Mouse (Mus musculus) heart, embryonic 14.5 days (tissue): ENCODE measurements around the gene Pip4k2c. TPM values are rescaled to one million over a fixed set of nuclear protein-coding genes. Genes with fewer than 3 reads are reported as not detected.
A peak's percentile ranks its signal among the peaks of the same experiment; 100 is the strongest.
"Not testable (repeated sequence)": the region's sequence is repeated elsewhere in the genome, so short reads cannot be mapped to it uniquely, and the experiment has no call there.

Source experiments
- ATAC-seq: fragments of 200-750 bp; cut with Nextera tagmentation; 2 replicates; pipeline ENCODE4 v1.8.0; 2017; ENCODE audit warnings: low read depth, moderate TSS enrichment; ENCODE audit not compliant: insufficient number of reproducible peaks, insufficient read depth, low FRiP score
- H3K27ac ChIP-seq, 2 experiments: fragments of 200-500 bp in 1 of 2; fragments of 300-500 bp in 1 of 2; sonication (generic) in 1 of 2; replicated peaks in 1 of 2; 2 replicates each; pipeline ENCODE4 v1.5.1; 2012 to 2014; ENCODE audit warnings: low read depth in 2 of 2, low read length in 2 of 2, control low read depth in 1 of 2, mild to moderate bottlenecking in 1 of 2, mixed read lengths in 1 of 2; ENCODE audit not compliant: control insufficient read depth in 1 of 2, insufficient read depth in 1 of 2
- H3K27me3 ChIP-seq: fragments of 300-500 bp; sonication (generic); 2 replicates; pipeline ENCODE4 v1.6.1; 2014; ENCODE audit warnings: mild to moderate bottlenecking, low read length, control low read depth; ENCODE audit not compliant: control insufficient read depth, insufficient read depth
- H3K36me3 ChIP-seq: fragments of 300-500 bp; sonication (generic); 2 replicates; pipeline ENCODE4 v1.6.1; 2014; ENCODE audit warnings: mild to moderate bottlenecking, control low read depth, low read length, mixed read lengths; ENCODE audit not compliant: control insufficient read depth, insufficient read depth
- H3K4me1 ChIP-seq, 2 experiments: fragments of 200-500 bp in 1 of 2; fragments of 300-500 bp in 1 of 2; sonication (generic) in 1 of 2; 2 replicates each; pipeline ENCODE4 v1.6.1; 2012 to 2014; ENCODE audit warnings: low read length in 2 of 2, control low read depth in 1 of 2, mixed read lengths in 1 of 2; ENCODE audit not compliant: control insufficient read depth in 2 of 2, insufficient read depth in 2 of 2
- H3K4me2 ChIP-seq: fragments of 300-500 bp; sonication (generic); 2 replicates; pipeline ENCODE4 v1.6.1; 2014; ENCODE audit warnings: mild to moderate bottlenecking, low read length
- H3K4me3 ChIP-seq, 2 experiments: fragments of 200-500 bp in 1 of 2; fragments of 300-500 bp in 1 of 2; sonication (generic) in 1 of 2; 2 replicates each; pipeline ENCODE4 v1.5.1; 2012 to 2014; ENCODE audit warnings: low read length in 2 of 2, mild to moderate bottlenecking in 2 of 2, control low read depth in 1 of 2, low read depth in 1 of 2, moderate library complexity in 1 of 2; ENCODE audit not compliant: control insufficient read depth in 1 of 2, insufficient read depth in 1 of 2
- H3K9ac ChIP-seq: fragments of 300-500 bp; sonication (generic); 2 replicates; pipeline ENCODE4 v1.6.1; 2014; ENCODE audit warnings: mild to moderate bottlenecking, low read length
- H3K9me3 ChIP-seq: fragments of 300-500 bp; sonication (generic); 2 replicates; pipeline ENCODE4 v1.6.1; 2016; ENCODE audit warnings: low read length, control low read depth; ENCODE audit not compliant: control insufficient read depth
- WGBS: fragments of 180-500 bp; shearing (Covaris S2); extraction: QIAGEN DNeasy Blood & Tissue Kit; methylation state at CpG from one replicate; pipeline ENCODE4 v1.1.7; 2014; 5-methylcytosine and 5-hydroxymethylcytosine counted together
- polyA plus RNA-seq: library from polyadenylated mRNA; unstranded; fragments of >200 nt; fragmentation: Nextera tagmentation; extraction: Ambion mirVana; gene quantifications from 2 replicates; pipeline ENCODE4 v1.2.1, GENCODE M21; 2014

Pip4k2c gene
- polyA plus RNA-seq, 1 experiment from 2014 or later = 22.8 TPM

DNA sequence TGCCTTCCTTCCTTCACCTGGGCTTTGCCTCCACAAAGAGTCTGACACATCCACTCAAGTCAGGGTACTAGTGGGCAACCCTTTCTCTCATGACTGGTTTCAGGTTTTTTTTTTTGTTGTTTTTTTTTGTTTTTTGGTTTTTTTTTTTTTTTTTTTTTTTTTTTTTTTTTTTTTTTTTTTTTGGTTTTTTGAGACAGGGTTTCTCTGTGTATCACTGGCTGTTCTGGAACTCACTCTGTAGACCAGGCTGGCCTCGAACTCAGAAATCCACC, 19.4 kb downstream of the Pip4k2c start:
- peaks cover 7 to 28% of the 10 kb centered on the region in 2 experiments for H3K4me1 ChIP-seq
- H3K36me3 ChIP-seq = peaks cover 23% of the 10 kb centered on the region
- H3K9ac ChIP-seq, H3K9me3 ChIP-seq, H3K4me2 ChIP-seq, H3K4me3 ChIP-seq, ATAC-seq, H3K27me3 ChIP-seq: not testable (repeated sequence)
- H3K27ac ChIP-seq = 0 out of 4 replicates have a peak overlapping the region, but pooled peaks of 1 of the 2 experiments have one; percentile 26
- 53% methylated on average over 1 of the region's 1 CpGs for WGBS

DNA sequence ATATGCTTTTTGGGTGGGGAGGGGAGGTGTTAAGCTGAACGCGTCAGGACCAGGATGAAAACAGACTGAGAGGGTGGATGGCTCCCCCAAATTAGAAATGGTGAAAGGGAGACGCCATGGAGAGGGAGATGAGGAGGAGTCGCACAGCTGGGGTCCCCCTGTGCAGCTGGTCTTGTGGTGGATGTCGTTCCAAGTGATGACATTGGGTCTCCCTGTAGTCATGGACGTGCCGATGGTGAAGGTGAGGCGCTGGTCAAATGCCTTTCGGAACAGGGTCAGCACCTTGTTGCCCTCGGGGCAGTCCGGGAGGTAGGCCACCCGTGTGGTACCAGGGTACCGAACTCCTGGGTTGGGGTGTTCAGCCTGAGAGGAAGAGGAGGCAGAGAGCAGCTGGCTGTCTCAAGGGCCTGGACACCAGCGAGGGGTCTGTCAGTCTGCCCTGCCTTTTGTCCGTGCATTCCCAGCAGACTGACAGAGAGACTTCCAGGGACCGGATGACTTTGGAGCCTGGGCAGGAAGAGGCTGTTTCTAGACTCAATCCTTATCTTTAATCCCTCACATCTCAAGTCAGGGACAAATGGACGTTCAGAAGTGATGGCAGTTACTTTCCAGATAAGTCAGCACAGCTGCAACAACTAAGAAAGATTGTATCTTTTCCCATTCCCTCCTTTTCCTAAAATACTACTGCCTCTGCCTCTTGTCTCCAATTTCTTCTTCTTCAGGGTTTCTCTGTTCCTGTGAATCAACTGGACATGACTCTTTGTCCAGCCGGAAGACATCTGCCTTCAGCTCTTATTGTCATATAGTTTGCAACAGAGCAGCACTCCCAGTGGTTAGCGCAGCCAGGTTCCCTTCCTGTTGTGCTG, 20.0 kb downstream of the Pip4k2c start:
- Histone ChIP-seq H3K4me3 (no peak overlapping the region), H3K27ac (0 out of 4 replicates have a peak overlapping the region, but pooled peaks of 1 of the 2 experiments have one; percentile 26), H3K9me3 (no peaks in the 10 kb centered on the region)

DNA sequence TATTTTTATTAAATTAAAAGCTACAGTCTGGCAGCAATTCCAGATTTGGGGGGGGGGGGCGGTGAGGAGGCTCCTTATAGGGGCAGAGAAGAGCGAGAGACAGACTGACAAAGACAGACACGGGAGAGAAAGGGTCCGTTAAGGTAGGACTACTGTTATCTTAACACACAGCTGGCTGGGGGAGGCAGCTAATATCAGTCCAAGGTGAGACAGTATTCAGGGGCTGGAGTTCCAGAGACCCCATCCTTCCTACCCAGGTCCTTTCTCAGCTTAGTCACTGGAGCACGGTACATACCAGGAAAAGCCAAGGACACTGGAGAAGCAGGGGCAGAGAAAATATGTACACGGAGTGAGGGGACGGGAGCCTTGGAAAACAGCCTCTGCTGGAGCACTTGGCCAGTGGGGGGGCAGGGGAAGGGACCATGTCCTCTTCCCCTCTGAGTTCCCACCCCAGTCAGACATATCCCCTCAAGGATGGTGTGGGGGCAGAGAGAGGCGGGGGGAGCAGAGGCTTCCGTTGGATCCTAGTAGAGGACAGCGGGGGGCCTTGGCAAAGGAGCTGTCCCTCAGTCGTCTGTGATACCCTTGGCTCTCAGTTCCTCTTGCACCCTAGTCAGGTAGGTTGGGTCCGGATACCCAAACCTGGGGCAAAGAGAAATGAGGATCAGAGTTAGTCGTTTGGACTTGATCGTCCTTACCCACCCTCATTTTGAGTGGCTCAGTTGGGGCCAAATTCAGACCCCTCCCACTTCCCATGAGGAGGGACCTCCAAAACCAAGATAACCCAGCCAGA, 20.8 kb downstream of the Pip4k2c start:
- H3K27me3 ChIP-seq = peaks cover 4% of the 10 kb centered on the region
- ATAC-seq = no peak
- no peaks in the 10 kb centered on the region for H3K9me3 ChIP-seq
- peak overlapping the region; percentile 87 for H3K4me2 ChIP-seq
- peak overlapping the region in 1 of 2 experiments; percentile 29; a peak in 1 of 4 replicates for H3K27ac ChIP-seq
- 44% methylated on average over 13 of the region's 14 CpGs for WGBS
- peaks cover 3 to 24% of the 10 kb centered on the region in 2 experiments; a peak in 3 of 4 replicates for H3K4me1 ChIP-seq
- 0 out of 4 replicates have a peak overlapping the region, but pooled peaks of 1 of the 2 experiments have one; percentile 66 for H3K4me3 ChIP-seq
- peaks cover 28% of the 10 kb centered on the region for H3K36me3 ChIP-seq
- H3K9ac ChIP-seq = peak overlapping the region; percentile 80

More for the DNA sequence above, 20.0 kb downstream of the Pip4k2c start:
- 58% methylated on average over 19 of the region's 19 CpGs for WGBS
- H3K27me3 ChIP-seq = no peaks in the 10 kb centered on the region
- H3K4me1 ChIP-seq = peaks cover 4 to 25% of the 10 kb centered on the region in 2 experiments
- no peak for ATAC-seq
- H3K9ac ChIP-seq = no peak overlapping the region; the same call in 1 of the 2 replicates
- H3K36me3 ChIP-seq = peaks cover 23% of the 10 kb centered on the region
- no peak overlapping the region for H3K4me2 ChIP-seq

DNA sequence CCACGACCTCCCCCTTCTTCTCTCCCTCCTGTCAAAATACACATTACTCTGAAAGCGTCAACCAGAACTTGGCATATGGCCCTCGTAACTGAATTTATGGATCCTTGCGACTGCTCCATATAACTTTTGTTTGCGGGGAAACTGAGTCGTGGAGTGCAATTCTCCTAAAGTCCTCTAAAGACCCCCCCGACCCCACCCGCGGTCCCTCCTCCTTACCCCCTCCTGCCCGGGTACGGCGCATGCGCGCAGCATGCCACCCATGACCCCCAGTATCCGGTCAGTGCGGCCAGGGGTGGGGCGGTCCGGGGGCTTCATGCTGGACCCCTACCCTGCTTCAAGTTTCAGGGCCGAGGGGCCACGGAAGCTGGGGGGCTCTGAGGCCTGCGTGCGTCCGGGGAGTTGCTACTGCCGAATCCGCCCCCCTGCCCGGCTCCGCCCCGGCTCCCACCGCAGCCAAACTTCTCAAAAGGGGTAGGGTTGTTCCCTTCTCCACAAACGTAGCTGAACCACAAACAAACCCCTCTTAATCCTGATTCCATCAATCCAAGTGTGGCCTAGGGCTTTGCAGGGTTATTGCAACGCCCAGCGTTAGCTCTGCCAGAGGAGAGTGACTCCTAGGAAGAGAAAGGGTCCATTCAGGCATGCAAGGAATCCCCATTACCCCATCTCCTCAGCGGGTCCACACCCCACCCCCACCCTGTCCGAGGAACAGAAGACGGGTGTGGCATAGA, 21.6 kb downstream of the Pip4k2c start, which contains the start of gene Arhgef25:
Arhgef25 (minus strand) TSS at position 433 of the 731 bp plus-strand sequence.
- Histone ChIP-seq H3K4me1 (peaks cover 1 to 23% of the 10 kb centered on the region in 2 experiments; a peak in 3 of 4 replicates), H3K9ac (peak within 1 kb of the TSS; percentile 80), H3K4me2 (peak within 1 kb of the TSS; percentile 87), H3K27me3 (peaks cover 9% of the 10 kb centered on the region), H3K9me3 (no peaks in the 10 kb centered on the region), H3K4me3 (peak within 1 kb of the TSS; percentile 60 to 66), H3K27ac (peak within 1 kb of the TSS; percentile 18 to 61; a peak in 2 of 4 replicates), H3K36me3 (peaks cover 31% of the 10 kb centered on the region)
- 1% methylated on average over 35 of the region's 35 CpGs for WGBS
- 0 out of 2 replicates have a peak, but pooled peaks have one; percentile 26 for ATAC-seq

DNA sequence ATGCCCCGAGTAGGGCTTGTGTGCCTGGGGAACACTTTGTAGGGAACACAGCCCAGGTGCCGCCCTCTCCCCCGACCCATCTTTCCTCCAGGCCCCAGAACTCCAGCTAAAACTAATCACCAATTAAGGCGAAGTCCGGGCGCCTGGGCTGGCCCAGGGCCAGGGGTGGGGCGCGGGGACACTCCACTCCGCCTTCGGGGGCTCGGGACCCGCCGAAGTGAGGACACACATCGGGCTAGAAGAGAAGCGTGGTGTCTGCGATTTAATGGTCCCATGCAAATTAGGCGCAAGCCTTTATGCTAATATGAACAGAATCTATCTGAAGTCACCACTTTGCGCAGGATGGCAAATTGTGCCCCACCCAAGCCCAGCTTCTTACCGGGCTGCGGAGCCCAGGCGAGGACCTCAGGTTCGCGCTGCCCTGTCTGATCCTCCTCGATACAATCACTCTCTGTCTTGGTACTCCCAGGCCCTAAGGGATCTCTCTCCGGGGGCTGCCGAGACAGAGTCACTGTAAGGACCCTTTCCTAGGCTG, 22.2 kb downstream of the Pip4k2c start:
- ATAC-seq = 0 out of 2 replicates have a peak, but pooled peaks have one; percentile 2
- peaks cover 0 to 18% of the 10 kb centered on the region in 2 experiments; a peak in 3 of 4 replicates for H3K4me1 ChIP-seq

DNA sequence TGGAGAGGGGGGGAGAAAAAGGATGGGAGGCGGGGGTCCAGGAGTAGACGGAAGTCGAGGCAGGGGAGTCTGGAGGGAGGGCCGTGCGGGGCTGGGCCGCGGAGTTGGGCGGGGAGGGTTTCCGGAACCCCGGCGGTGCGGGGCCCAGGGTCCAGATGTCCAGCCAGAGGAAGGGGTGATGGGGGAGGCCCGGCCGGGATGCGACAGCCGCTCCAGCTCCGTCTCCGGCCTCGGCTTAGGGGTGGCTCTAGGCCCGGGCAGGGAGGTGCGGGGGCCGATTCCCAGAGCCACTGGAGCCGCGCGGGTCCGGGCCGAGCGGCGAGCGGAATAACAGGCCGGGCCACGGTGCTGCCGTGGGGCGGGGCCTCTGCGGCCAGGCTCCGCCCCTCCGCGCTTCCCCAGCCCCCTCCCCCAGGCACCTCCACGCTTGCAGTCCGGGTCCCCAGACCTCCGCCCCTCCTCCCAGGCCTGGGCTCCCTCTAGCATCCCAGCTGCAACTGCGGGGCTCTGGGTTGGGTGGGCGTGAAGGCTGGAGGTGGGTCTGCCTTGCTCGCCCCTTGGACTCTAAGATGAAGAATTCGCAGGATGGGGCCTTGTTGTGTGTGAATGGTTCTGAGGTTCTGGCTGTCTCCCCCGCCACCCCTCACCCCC, 22.8 kb downstream of the Pip4k2c start:
- H3K27me3 ChIP-seq = peaks cover 17% of the 10 kb centered on the region
- H3K9me3 ChIP-seq = no peaks in the 10 kb centered on the region
- peak; percentile 70 for ATAC-seq
- peaks cover 30% of the 10 kb centered on the region for H3K36me3 ChIP-seq
- peak overlapping the region; percentile 80 for H3K9ac ChIP-seq
- H3K4me1 ChIP-seq = peaks cover 0 to 18% of the 10 kb centered on the region in 2 experiments; a peak in 3 of 4 replicates
- H3K4me2 ChIP-seq = peak overlapping the region; percentile 87
- H3K27ac ChIP-seq = peak overlapping the region in 1 of 2 experiments; percentile 61; a peak in 2 of 4 replicates
- under 1% methylated on average over 32 of the region's 46 CpGs for WGBS
- peak overlapping the region; percentile 60 to 66 for H3K4me3 ChIP-seq

More for the DNA sequence above, 22.2 kb downstream of the Pip4k2c start:
- H3K27me3 ChIP-seq = peaks cover 13% of the 10 kb centered on the region
- peak overlapping the region; percentile 80 for H3K9ac ChIP-seq
- peaks cover 31% of the 10 kb centered on the region for H3K36me3 ChIP-seq
- peak overlapping the region; percentile 87 for H3K4me2 ChIP-seq
- no peaks in the 10 kb centered on the region for H3K9me3 ChIP-seq
- peak overlapping the region; percentile 18 to 61; a peak in 2 of 4 replicates for H3K27ac ChIP-seq
- WGBS = 1% methylated on average over 26 of the region's 26 CpGs
- peak overlapping the region; percentile 60 to 66 for H3K4me3 ChIP-seq
